Mouse (Mus musculus): Measurements from ENCODE around the gene Fam196a.

DNA sequence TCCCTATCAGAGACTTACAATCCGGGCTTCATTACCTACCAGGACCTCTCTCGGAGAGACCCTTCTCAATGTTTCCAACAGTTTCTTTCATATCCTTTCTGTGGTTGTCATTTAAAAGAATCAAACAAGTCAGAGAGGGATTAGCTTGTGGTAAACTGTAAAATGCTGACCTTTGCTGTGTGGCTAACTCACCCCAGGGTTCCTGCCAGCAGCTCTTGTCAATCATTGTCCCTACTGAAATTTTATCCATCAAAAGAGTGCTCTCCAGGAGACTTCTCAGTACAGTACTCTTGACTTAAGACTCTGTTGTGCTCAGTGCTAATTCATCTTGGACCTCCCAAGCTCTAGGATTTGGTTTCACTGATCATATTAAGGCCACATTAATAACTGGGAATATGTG, 36.2 kb downstream of the Fam196a start:
- TF ChIP-seq USF1 (IDR thresholded peaks at IDR 0.05; ENCODE audit: low read depth) (no peak), CTCF (IDR thresholded peaks at IDR 0.05; ENCODE audit: control insufficient read depth, insufficient read depth, insufficient read length) (no peak), MAX (IDR thresholded peaks at IDR 0.05) (no peak), MYOG (IDR thresholded peaks at IDR 0.05; ENCODE audit: control insufficient read depth, extremely low read depth, insufficient read length) (no peak), MYOD1 (IDR thresholded peaks at IDR 0.05; ENCODE audit: control insufficient read depth, insufficient read length, low read depth) (peak; percentile 82)
